Mouse (Mus musculus): ENCODE data around the gene Tmem205. TPM values are rescaled to one million over a fixed set of nuclear protein-coding genes. Genes with fewer than 3 reads are reported as not detected.

Tmem205 gene
- polyA plus RNA-seq, 1 experiment from 2014 or later = 49.3 TPM

DNA sequence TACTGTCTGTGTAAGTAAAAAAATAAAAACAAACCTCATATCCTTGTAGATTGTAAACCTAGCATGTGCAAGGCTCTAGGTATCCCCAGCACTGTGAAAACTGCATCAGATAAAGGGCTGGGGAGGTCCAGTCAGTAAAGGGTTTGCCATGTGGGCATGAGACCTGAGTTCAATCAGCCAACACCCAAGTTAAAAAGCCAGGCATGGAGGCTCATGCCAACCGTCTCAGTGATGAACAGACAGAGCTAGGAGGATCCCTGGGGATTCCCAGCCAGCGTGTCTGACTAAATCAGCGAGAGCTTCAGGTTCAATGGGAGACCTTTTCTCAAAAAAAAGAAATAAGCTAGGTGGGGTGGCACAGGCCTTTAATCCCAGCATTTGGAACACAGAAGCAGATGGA lies 2.3 kb downstream of the Tmem205 start:
- peaks cover 14% of the 10 kb centered on the region for H3K4me1 ChIP-seq
- no peak overlapping the region for H3K9ac ChIP-seq
- WGBS = 93% methylated on average over 3 of the region's 3 CpGs
- H3K27ac ChIP-seq = no peak overlapping the region
- H3K4me3 ChIP-seq = no peak overlapping the region
- H3K9me3 ChIP-seq = no peaks in the 10 kb centered on the region
- no peak overlapping the region for H3K4me2 ChIP-seq
- H3K27me3 ChIP-seq (replicated peaks) = no peaks in the 10 kb centered on the region
- H3K36me3 ChIP-seq (replicated peaks) = 0 out of 2 replicates have a peak, but pooled peaks cover 3% of the 10 kb centered on the region
- ATAC-seq (replicated peaks) = no peak

DNA sequence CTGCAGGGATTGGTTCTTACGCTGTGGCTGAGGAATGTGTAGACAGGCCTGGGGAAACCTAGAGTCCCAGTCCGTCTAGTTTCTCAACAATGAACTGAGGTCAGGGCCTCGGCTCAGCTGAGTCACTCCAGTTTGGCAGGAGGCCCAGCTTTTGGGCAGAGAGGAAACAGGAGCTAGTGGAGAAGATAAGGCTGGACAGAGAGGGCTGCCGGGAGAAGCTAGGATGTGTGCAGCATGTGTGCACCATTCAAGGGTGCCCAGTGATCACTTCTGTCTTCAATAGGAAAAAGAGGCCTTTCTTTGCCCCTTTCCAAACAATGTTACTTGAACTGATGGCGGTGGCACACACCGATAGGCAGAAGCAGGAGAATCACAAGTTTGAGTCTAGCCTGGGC lies 3.3 kb downstream of the Tmem205 start:
- Histone ChIP-seq H3K9ac (no peak overlapping the region), H3K36me3 (replicated peaks) (0 out of 2 replicates have a peak, but pooled peaks cover 3% of the 10 kb centered on the region), H3K27me3 (replicated peaks) (no peaks in the 10 kb centered on the region), H3K4me3 (no peak overlapping the region), H3K4me1 (peaks cover 14% of the 10 kb centered on the region), H3K9me3 (no peaks in the 10 kb centered on the region), H3K4me2 (no peak overlapping the region), H3K27ac (no peak overlapping the region)
- no peak for ATAC-seq (replicated peaks)
- 75% methylated on average over 6 of the region's 6 CpGs for WGBS

DNA sequence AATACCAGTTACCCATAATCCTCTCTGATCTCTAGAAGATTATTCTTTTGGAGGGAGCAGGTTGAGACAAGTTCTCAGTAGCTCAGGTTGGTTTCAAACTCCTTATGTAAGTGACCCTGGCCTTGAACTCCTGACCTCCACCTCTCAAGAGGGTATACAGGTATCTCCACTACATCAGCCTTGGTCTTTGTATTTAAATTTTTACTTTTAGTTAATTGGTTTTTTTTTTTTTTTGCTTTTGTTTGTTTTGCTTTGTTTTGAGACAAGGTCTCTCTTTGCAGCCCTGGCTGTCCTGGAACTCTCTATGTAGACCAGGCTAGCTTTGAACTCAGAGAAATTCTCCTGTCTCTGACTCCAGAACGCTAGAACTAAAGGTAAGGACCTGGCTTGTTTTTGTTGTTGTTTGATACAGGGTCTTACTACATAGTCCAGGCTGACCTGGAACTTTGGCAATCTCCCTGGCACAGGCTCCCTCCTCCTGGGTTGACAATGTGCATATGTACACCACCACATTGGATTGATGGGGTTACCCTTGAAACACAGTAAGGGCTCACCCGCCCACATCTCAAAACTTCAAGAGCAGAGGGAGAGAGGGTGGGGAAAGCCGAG lies 3.8 kb downstream of the Tmem205 start:
- no peak overlapping the region for H3K4me2 ChIP-seq
- no peak for ATAC-seq (replicated peaks)
- H3K27ac ChIP-seq = no peak overlapping the region
- no peak overlapping the region for H3K9ac ChIP-seq
- no peaks in the 10 kb centered on the region for H3K27me3 ChIP-seq (replicated peaks)
- peaks cover 14% of the 10 kb centered on the region for H3K4me1 ChIP-seq
- H3K36me3 ChIP-seq (replicated peaks) = 0 out of 2 replicates have a peak, but pooled peaks cover 3% of the 10 kb centered on the region
- no peaks in the 10 kb centered on the region for H3K9me3 ChIP-seq
- 74% methylated on average over 3 of the region's 3 CpGs for WGBS
- no peak overlapping the region for H3K4me3 ChIP-seq

DNA sequence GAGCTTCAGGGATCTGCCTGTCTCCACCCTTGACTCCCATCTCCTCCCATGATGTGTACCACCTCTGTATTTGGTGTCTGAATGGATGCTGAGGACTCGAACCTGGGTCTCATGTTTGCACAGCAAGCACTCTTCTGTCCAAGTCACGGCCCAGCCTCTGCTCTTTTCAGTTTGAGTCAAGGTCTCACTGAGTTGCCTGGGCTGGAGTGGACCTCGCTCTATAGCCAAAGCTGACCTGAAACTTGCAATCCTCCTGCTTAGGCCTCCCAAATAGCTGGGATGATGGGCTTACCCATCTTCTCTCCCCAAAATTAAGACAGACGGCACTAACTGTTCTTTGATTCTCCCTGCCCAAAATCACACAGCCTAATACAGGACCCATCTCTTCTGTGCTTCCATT lies 4.3 kb downstream of the Tmem205 start:
- 90% methylated on average over 4 of the region's 4 CpGs for WGBS
- ATAC-seq (replicated peaks) = no peak

DNA sequence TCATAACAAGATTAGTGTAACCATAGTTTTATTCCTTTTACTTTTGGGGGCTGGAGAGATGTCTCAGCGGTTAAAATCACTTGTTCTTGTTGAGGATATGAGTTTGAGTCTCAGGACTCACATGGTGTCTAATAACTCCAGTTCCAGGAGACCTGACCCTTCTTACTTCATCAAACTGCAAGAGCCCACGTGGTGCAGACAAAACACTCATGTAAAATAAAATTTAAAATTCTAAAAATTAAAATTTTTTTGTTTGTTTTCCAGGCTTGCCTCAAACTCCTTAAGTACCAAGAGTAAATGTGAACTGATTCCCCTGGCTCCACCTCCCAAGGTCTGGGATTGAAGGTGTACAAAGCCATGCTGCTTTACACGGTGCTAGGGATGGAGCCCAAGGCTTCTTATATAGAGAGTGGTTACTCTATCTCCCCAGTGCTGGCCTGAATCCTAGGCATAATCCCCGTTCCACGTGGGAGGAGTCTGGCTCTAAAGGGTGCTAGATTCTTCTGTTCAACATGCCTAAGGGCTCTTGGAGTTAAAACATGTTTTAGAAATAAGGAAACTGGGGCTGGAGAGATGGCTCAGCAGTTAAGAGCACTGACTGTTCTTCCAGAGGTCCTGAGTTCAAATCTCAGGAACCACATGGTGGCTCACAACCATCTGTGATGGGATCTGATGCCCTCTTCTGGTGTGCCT lies 8.5 kb downstream of the Tmem205 start:
- H3K27ac ChIP-seq = no peak overlapping the region
- WGBS = 27% methylated on average over 5 of the region's 5 CpGs

More for the DNA sequence above, 4.3 kb downstream of the Tmem205 start:
- no peak overlapping the region for H3K4me2 ChIP-seq
- H3K4me3 ChIP-seq = no peak overlapping the region
- peaks cover 14% of the 10 kb centered on the region for H3K4me1 ChIP-seq
- no peak overlapping the region for H3K9ac ChIP-seq
- H3K36me3 ChIP-seq (replicated peaks) = 0 out of 2 replicates have a peak, but pooled peaks cover 3% of the 10 kb centered on the region
- H3K9me3 ChIP-seq = no peaks in the 10 kb centered on the region
- H3K27me3 ChIP-seq (replicated peaks) = no peaks in the 10 kb centered on the region
- H3K27ac ChIP-seq = no peak overlapping the region

DNA sequence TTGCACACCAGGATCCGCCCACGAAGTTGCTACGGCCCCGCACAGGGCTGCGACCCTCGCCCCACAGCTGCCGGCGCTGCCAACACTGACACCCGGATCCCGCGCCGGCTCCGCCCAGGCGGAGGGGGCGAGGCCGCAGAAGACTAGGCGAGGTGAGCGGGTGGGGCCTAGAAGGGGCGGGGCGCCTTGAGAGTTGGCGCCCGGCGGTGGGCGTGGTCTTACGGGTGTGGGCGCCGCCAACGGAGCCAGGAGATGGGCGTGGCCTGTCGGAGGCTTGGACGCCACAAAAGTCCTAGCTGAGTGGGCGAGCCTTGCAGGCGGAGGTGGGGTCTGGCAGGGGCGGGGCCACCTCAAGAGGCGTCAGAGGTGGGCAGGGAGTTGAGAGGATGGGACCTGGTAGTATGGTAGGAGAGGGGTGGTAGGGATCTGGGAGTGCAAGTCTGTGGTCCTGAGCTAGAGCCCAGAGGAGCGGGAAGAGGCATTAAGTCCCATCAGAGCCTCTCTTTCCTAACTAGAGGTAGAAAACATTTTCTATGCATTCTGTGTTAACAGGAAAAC lies 9.2 kb downstream of the Tmem205 start, which contains the start of gene Rab3d:
TSS of gene Rab3d (minus strand) at position 158 of the 558 bp plus-strand sequence.
- no peaks in the 10 kb centered on the region for H3K27me3 ChIP-seq (replicated peaks)
- peak within 1 kb of the TSS; percentile 57 for H3K27ac ChIP-seq
- WGBS = under 1% methylated on average over 36 of the region's 36 CpGs
- no peaks in the 10 kb centered on the region for H3K9me3 ChIP-seq
- no peaks in the 10 kb centered on the region for H3K36me3 ChIP-seq (replicated peaks)
- peak within 1 kb of the TSS; percentile 50 for H3K9ac ChIP-seq
- H3K4me1 ChIP-seq = peaks cover 6% of the 10 kb centered on the region; the same call in 1 of the 2 replicates
- peak; percentile 93 for ATAC-seq (replicated peaks)
- peak within 1 kb of the TSS; percentile 60 for H3K4me3 ChIP-seq
- H3K4me2 ChIP-seq = peak within 1 kb of the TSS; percentile 76

More for the DNA sequence above, 8.5 kb downstream of the Tmem205 start:
- no peak overlapping the region for H3K9ac ChIP-seq
- no peak for ATAC-seq (replicated peaks)
- H3K4me1 ChIP-seq = peaks cover 6% of the 10 kb centered on the region; the same call in 1 of the 2 replicates
- H3K4me2 ChIP-seq = peak overlapping the region; percentile 76
- no peaks in the 10 kb centered on the region for H3K36me3 ChIP-seq (replicated peaks)
- H3K27me3 ChIP-seq (replicated peaks) = no peaks in the 10 kb centered on the region
- peak overlapping the region; percentile 60 for H3K4me3 ChIP-seq
- no peaks in the 10 kb centered on the region for H3K9me3 ChIP-seq

DNA sequence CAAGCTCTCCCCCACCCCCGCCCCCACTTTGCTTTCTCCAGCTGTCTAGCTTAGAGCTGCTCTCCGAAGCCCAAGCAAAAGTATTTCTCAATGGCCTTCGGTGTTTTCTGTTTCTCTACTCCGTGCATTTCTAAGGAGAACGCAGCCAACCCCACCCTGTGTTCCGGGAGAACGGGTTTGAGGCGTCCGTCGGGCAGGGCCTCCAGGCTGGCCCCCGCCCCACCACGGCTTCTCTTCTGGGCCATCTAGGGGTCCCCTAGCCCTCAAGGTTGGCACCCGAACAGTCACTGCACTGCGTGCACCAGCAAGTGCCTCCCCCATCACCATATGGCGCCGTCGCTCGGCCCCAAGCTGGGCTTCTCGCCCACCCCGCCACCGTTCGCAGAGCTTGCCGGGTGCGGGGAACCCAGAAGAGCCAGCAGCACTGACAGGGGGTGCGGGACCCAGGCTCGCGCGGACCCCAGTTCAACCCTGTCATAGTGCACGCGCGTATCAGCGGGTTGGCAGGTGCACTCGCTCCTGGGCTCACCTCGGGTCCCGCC lies 9.8 kb downstream of the Tmem205 start:
- Histone ChIP-seq H3K27me3 (replicated peaks) (no peaks in the 10 kb centered on the region), H3K4me2 (peak overlapping the region; percentile 76), H3K27ac (peak overlapping the region; percentile 57), H3K4me1 (peaks cover 6% of the 10 kb centered on the region; the same call in 1 of the 2 replicates), H3K4me3 (peak overlapping the region; percentile 60), H3K9me3 (no peaks in the 10 kb centered on the region), H3K36me3 (replicated peaks) (no peaks in the 10 kb centered on the region), H3K9ac (peak overlapping the region; percentile 50)
- peak; percentile 79 for ATAC-seq (replicated peaks)
- under 1% methylated on average over 35 of the region's 35 CpGs for WGBS

DNA sequence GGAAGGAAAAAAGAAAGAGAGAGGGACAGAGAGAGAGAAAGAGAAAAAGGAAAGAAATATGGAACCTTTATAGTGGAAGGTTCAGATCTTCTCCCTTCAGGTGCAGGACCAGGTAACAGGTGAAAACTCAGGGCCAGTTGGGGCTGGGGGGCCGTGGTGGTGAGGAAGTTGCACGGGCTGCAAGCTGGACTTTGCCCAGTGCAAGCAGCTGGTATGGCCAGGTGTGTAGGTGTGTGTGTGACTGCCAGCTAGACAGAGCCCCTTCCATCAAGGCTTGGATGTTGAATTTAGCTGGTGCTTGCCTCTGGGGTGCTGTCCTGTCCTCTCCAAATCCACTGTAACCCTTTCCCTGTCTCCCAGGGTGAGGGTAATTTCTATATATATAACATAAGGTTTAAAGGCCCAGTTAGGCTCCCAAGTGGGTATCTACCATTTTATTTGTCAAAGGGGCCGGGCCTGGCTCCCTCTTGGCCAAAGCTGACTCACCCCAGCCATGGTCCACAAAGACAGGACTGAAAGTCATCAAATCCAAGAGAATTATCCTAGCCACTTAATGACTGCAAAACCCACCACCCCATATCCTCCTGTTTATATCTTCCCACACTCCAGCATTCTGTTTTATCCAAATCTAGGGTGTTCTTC lies 10.4 kb downstream of the Tmem205 start:
- ATAC-seq (replicated peaks) = no peak
- peak overlapping the region; percentile 57; the same call in 1 of the 2 replicates for H3K27ac ChIP-seq
- no peaks in the 10 kb centered on the region for H3K36me3 ChIP-seq (replicated peaks)
- WGBS = 74% methylated on average over 3 of the region's 3 CpGs
- no peaks in the 10 kb centered on the region for H3K9me3 ChIP-seq
- H3K9ac ChIP-seq = no peak overlapping the region; the same call in 1 of the 2 replicates
- H3K27me3 ChIP-seq (replicated peaks) = no peaks in the 10 kb centered on the region
- peak overlapping the region; percentile 60 for H3K4me3 ChIP-seq
- H3K4me2 ChIP-seq = peak overlapping the region; percentile 76
- H3K4me1 ChIP-seq = peaks cover 6% of the 10 kb centered on the region; the same call in 1 of the 2 replicates

DNA sequence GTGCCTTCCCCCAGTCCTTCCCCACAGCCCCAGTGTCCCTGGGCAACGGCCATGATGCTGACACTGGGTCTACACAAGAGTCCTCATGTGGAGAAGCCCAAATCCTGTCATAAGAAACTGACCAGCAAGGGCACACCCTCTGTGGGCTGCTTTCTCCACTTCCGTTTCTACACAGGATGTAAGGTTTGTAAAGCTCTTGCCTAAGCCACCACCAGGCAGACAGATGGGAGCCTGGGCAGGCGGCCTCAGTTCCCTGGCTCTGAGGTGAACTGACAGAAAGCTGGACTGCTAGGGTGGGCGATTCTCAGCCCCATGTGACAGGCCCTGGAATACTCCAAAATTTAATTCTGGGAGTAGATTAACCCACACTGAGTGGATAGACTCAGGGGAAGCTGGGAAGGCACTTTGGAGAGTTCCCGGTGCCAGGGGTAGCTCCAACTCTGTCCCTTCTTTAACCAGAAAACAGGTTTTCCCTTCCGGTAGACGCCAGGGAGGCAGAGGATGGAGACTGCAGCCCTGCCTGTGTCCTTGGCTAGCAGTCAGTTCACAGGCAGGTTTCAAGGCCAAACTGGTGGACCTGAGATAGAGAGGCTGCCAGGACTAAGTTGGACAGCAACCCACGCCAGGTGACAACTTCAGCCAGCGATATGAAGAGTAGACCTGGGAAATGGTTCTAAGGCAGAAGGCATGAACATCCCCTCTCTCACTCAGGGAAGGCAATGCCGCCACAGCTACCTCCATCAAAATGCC lies 17.7 kb downstream of the Tmem205 start:
- Histone ChIP-seq H3K27me3 (replicated peaks) (no peaks in the 10 kb centered on the region), H3K4me2 (no peak overlapping the region), H3K4me3 (no peak overlapping the region), H3K9me3 (no peaks in the 10 kb centered on the region), H3K27ac (no peak overlapping the region), H3K9ac (no peak overlapping the region), H3K4me1 (no peaks in the 10 kb centered on the region), H3K36me3 (replicated peaks) (no peaks in the 10 kb centered on the region)
- ATAC-seq (replicated peaks) = no peak
- WGBS = 77% methylated on average over 10 of the region's 10 CpGs

DNA sequence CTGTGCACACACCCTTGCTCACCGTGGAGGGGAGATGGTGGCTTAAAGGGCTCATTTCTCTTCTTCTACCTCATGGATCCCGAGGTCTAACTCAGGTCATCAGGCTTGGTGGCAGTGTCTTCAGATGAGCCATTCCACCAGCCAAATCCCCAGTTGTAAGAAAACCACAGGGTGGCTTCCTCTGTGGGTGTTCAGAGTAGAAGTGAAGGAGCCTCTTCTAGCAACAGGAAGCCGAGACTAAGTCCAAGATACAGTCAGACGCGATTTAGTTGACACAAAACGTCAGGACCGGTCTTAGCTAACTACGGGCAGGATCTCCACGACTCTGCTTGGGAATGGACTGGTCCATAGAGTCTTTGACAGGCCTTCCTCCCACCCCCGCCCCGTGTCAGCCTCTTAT lies 19.1 kb downstream of the Tmem205 start:
- ATAC-seq (replicated peaks) = no peak
- Histone ChIP-seq H3K4me2 (no peak overlapping the region), H3K27ac (no peak overlapping the region), H3K4me1 (no peaks in the 10 kb centered on the region), H3K9me3 (no peaks in the 10 kb centered on the region), H3K4me3 (no peak overlapping the region), H3K9ac (no peak overlapping the region), H3K36me3 (replicated peaks) (no peaks in the 10 kb centered on the region), H3K27me3 (replicated peaks) (no peaks in the 10 kb centered on the region)
- WGBS = 73% methylated on average over 11 of the region's 11 CpGs

DNA sequence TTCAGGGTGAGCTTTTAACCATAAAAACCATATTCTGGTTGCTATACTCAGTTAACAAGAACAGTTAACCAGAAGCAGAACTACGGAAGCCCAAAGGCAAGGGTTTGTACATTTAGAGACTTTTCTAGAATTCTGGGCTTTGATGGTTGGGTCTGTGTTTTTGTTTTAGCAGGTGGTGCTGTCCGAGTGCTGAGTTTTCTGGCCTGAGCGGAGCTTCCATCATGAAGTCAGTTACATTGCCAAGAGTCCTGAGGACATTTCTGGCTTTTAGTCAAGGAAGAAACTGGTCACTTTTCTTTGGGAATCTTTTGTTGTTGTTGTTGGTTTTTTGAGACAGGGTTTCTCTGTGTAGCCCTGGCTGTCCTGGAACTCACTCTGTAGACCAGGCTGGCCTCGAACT lies 23.3 kb downstream of the Tmem205 start:
- H3K4me1 ChIP-seq = peaks cover 4% of the 10 kb centered on the region; the same call in 1 of the 2 replicates
- H3K27me3 ChIP-seq (replicated peaks) = peaks cover 7% of the 10 kb centered on the region; the same call in 1 of the 2 replicates
- no peaks in the 10 kb centered on the region for H3K36me3 ChIP-seq (replicated peaks)
- no peaks in the 10 kb centered on the region for H3K9me3 ChIP-seq
- no peak for ATAC-seq (replicated peaks)
- no peak overlapping the region for H3K27ac ChIP-seq
- H3K9ac ChIP-seq = no peak overlapping the region
- H3K4me3 ChIP-seq = no peak overlapping the region
- 89% methylated on average over 4 of the region's 4 CpGs for WGBS
- H3K4me2 ChIP-seq = no peak overlapping the region
